Mouse (Mus musculus): ENCODE data around the gene Carhsp1. TPM values are rescaled to one million over a fixed set of nuclear protein-coding genes. Genes with fewer than 3 reads are reported as not detected.
A peak's percentile ranks its signal among the peaks of the same experiment; 100 is the strongest.

The Carhsp1 gene
- total and polyA plus RNA-seq, 3 experiments = 15.2 to 27.1 (median 18.3) TPM

GRCm38 (mm10) chr16:8667261-8667660, 4.7 kb downstream of the Carhsp1 start:
- WGBS = 31% methylated on average over 7 of the region's 7 CpGs
- peaks cover 2% of the 10 kb centered on the region; the same call in 1 of the 2 replicates for H3K36me3 ChIP-seq (ENCODE audit: control insufficient read depth, insufficient read depth, low read length)
- no peaks in the 10 kb centered on the region; the same call in 1 of the 2 replicates for H3K79me2 ChIP-seq (replicated peaks; ENCODE audit: control insufficient read depth, insufficient read depth, low read length)
- no peaks in the 10 kb centered on the region for H3K27me3 ChIP-seq (ENCODE audit: control insufficient read depth, insufficient read depth, low read length)
- TF ChIP-seq POLR2A (IDR thresholded peaks at IDR 0.05; ENCODE audit: insufficient read depth, low read depth, low read length) = peak; percentile 51; the same call in 1 of the 2 replicates
- no peak for TF ChIP-seq EP300 (IDR thresholded peaks at IDR 0.05; ENCODE audit: insufficient read depth, low read depth, low read length)
- H3K9ac ChIP-seq (ENCODE audit: low read depth, low read length) = no peak overlapping the region
- DNase-seq = peak; percentile 55 to 58
- H3K4me1 ChIP-seq (ENCODE audit: control insufficient read depth, insufficient read depth, low read length) = peaks cover 47% of the 10 kb centered on the region
- peak overlapping the region; percentile 84 for H3K27ac ChIP-seq
- intact Hi-C loops (cut with DNase I) = no loop called here
- H3K4me3 ChIP-seq = no peak overlapping the region

- WGBS = 10% methylated on average over 2 of the region's 2 CpGs
- peaks cover 2% of the 10 kb centered on the region; the same call in 1 of the 2 replicates for H3K36me3 ChIP-seq (ENCODE audit: control insufficient read depth, insufficient read depth, low read length)
- H3K4me1 ChIP-seq (ENCODE audit: control insufficient read depth, insufficient read depth, low read length) = peaks cover 47% of the 10 kb centered on the region
- intact Hi-C loops (cut with DNase I) = no loop called here
- peak overlapping the region; percentile 84 for H3K27ac ChIP-seq
- TF ChIP-seq POLR2A (IDR thresholded peaks at IDR 0.05; ENCODE audit: insufficient read depth, low read depth, low read length) (no peak), EP300 (IDR thresholded peaks at IDR 0.05; ENCODE audit: insufficient read depth, low read depth, low read length) (peak; percentile 88)
- no peaks in the 10 kb centered on the region for H3K27me3 ChIP-seq (ENCODE audit: control insufficient read depth, insufficient read depth, low read length)
- no peak overlapping the region for H3K9ac ChIP-seq (ENCODE audit: low read depth, low read length)
- H3K4me3 ChIP-seq = no peak overlapping the region
- H3K79me2 ChIP-seq (replicated peaks; ENCODE audit: control insufficient read depth, insufficient read depth, low read length) = no peaks in the 10 kb centered on the region; the same call in 1 of the 2 replicates
- DNase-seq = peak; percentile 64 to 83
Observed at GRCm38 (mm10) chr16:8666452-8666851, 5.5 kb downstream of the Carhsp1 start.

- no peak for TF ChIP-seq POLR2A (IDR thresholded peaks at IDR 0.05; ENCODE audit: insufficient read depth, low read depth, low read length)
- no peak for TF ChIP-seq CTCF (IDR thresholded peaks at IDR 0.05)
- TF ChIP-seq EP300 (IDR thresholded peaks at IDR 0.05; ENCODE audit: insufficient read depth, low read depth, low read length) = no peak
- H3K36me3 ChIP-seq (ENCODE audit: control insufficient read depth, insufficient read depth, low read length) = peaks cover 2% of the 10 kb centered on the region; the same call in 1 of the 2 replicates
- no peaks in the 10 kb centered on the region; the same call in 1 of the 2 replicates for H3K79me2 ChIP-seq (replicated peaks; ENCODE audit: control insufficient read depth, insufficient read depth, low read length)
- 57% methylated on average over 5 of the region's 5 CpGs for WGBS
- H3K4me3 ChIP-seq = no peak overlapping the region
- peaks cover 43% of the 10 kb centered on the region for H3K4me1 ChIP-seq (ENCODE audit: control insufficient read depth, insufficient read depth, low read length)
- H3K27ac ChIP-seq = peak overlapping the region; percentile 84
- no peak for DNase-seq
- no peak overlapping the region for H3K9ac ChIP-seq (ENCODE audit: low read depth, low read length)
- no peaks in the 10 kb centered on the region for H3K27me3 ChIP-seq (ENCODE audit: control insufficient read depth, insufficient read depth, low read length)
- intact Hi-C loops (cut with DNase I) = no loop called here
Observed at GRCm38 (mm10) chr16:8665367-8665766, 6.6 kb downstream of the Carhsp1 start.

DNA sequence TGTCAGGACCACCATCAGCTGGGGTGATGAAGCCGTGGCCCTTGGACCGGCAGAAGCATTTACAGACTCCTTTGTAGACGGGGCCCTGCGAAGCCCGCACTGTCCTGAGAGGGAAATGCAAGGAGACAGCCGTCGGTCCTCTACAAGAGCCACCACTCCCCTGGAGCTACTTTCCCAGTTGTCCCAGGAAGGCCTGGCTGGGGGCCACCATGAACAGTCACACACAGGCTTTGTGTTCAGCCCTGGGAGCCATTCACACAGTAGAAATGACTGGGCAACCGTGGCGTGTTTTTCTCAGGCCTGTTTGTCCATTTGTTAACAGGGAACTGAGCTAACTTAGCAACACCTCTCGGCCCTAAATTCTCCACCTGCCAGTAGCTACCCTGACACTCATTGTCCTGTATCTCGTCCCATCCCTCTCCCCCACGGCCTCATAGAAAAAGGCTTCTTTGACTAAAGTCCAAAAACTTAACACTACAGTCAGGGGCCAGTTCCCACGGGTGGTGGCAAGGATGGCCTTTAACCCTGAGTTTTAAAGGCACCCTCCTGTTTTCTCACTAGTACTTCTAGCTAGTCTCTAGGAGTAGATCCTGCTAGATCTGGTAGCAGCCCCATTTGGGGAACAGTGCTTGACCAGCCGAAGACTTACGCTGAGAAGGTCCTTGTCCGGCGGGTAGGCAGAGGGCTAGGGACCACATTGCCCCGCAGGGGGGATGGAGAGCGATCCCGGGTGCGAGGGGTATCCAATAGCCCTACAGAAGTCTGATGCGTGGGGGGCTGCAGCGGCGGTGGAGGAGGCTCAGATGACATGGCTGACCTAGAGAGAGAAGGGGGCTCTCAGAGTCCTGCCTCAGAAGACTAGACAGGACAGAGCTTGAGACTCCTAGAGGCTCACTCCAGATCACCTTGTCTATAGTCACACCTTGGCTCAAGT, 8.1 kb downstream of the Carhsp1 start:
- Histone ChIP-seq H3K36me3 (ENCODE audit: control insufficient read depth, insufficient read depth, low read length) (peaks cover 2% of the 10 kb centered on the region; the same call in 1 of the 2 replicates), H3K9ac (ENCODE audit: low read depth, low read length) (no peak overlapping the region), H3K4me1 (ENCODE audit: control insufficient read depth, insufficient read depth, low read length) (peaks cover 33% of the 10 kb centered on the region)

GRCm38 (mm10) chr16:8663022-8663421, 8.9 kb downstream of the Carhsp1 start:
- WGBS = 27% methylated on average over 1 of the region's 2 CpGs
- DNase-seq = no peak
- Histone ChIP-seq H3K9ac (ENCODE audit: low read depth, low read length) (no peak overlapping the region), H3K27ac (peak overlapping the region; percentile 57), H3K79me2 (replicated peaks; ENCODE audit: control insufficient read depth, insufficient read depth, low read length) (no peaks in the 10 kb centered on the region), H3K4me3 (no peak overlapping the region), H3K36me3 (ENCODE audit: control insufficient read depth, insufficient read depth, low read length) (peaks cover 2% of the 10 kb centered on the region; the same call in 1 of the 2 replicates), H3K27me3 (ENCODE audit: control insufficient read depth, insufficient read depth, low read length) (no peaks in the 10 kb centered on the region), H3K4me1 (ENCODE audit: control insufficient read depth, insufficient read depth, low read length) (peaks cover 29% of the 10 kb centered on the region)
- intact Hi-C loops (cut with DNase I) = no loop called here
- TF ChIP-seq EP300 (IDR thresholded peaks at IDR 0.05; ENCODE audit: insufficient read depth, low read depth, low read length) (no peak), POLR2A (IDR thresholded peaks at IDR 0.05; ENCODE audit: insufficient read depth, low read depth, low read length) (no peak), CTCF (IDR thresholded peaks at IDR 0.05) (no peak)

More for the DNA sequence above, 8.1 kb downstream of the Carhsp1 start:
- no peaks in the 10 kb centered on the region for H3K27me3 ChIP-seq (ENCODE audit: control insufficient read depth, insufficient read depth, low read length)
- peak overlapping the region; percentile 57 for H3K27ac ChIP-seq
- TF ChIP-seq CTCF (IDR thresholded peaks at IDR 0.05) (no peak), POLR2A (IDR thresholded peaks at IDR 0.05; ENCODE audit: insufficient read depth, low read depth, low read length) (no peak)
- peak in 1 of 2 experiments; percentile 42 for DNase-seq
- intact Hi-C loops (cut with DNase I) = no loop called here
- no peaks in the 10 kb centered on the region for H3K79me2 ChIP-seq (replicated peaks; ENCODE audit: control insufficient read depth, insufficient read depth, low read length)
- 68% methylated on average over 24 of the region's 24 CpGs for WGBS
- no peak overlapping the region for H3K4me3 ChIP-seq

DNA sequence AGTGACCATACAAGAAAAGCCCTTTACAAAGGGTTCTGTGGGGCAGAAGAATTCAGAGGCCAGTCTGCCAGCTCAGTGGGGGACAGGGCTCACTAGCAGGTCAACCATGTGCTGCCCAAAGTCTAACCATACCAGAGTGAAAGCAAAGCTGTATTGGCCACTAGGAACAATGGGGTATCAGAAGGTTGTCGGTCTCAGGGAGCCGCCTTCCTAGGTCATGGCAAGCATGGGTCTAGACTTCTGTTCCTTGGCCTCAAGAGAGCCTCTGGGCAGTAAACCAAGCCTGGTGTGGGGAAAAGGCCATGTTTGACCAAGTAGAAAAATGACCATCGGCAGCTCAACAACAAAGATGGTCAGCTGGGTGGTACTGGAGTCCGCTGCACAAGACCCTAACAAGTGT, 13.2 kb downstream of the Carhsp1 start:
- Histone ChIP-seq H3K4me1 (ENCODE audit: control insufficient read depth, insufficient read depth, low read length) (peaks cover 3% of the 10 kb centered on the region; the same call in 1 of the 2 replicates), H3K27ac (no peak overlapping the region), H3K9ac (ENCODE audit: low read depth, low read length) (no peak overlapping the region), H3K4me3 (no peak overlapping the region), H3K36me3 (ENCODE audit: control insufficient read depth, insufficient read depth, low read length) (no peaks in the 10 kb centered on the region), H3K79me2 (replicated peaks; ENCODE audit: control insufficient read depth, insufficient read depth, low read length) (no peaks in the 10 kb centered on the region), H3K27me3 (ENCODE audit: control insufficient read depth, insufficient read depth, low read length) (no peaks in the 10 kb centered on the region)
- intact Hi-C loops (cut with DNase I) = no loop called here
- WGBS = 86% methylated on average over 4 of the region's 4 CpGs
- DNase-seq = no peak
- TF ChIP-seq CTCF (IDR thresholded peaks at IDR 0.05) = no peak
- TF ChIP-seq POLR2A (IDR thresholded peaks at IDR 0.05; ENCODE audit: insufficient read depth, low read depth, low read length) = no peak
- no peak for TF ChIP-seq EP300 (IDR thresholded peaks at IDR 0.05; ENCODE audit: insufficient read depth, low read depth, low read length)
